Mouse (Mus musculus) CD4-positive, CD25-positive, alpha-beta regulatory T cell, adult 4 months (primary cell): ENCODE measurements around the gene Tmprss13. TPM values are rescaled to one million over a fixed set of nuclear protein-coding genes. Genes with fewer than 3 reads are reported as not detected.

Source experiments
- ATAC-seq: one replicate; pipeline ENCODE4 v1.8.0; 2017
- polyA plus RNA-seq, 2 experiments: library from polyadenylated mRNA; unstranded; fragments of 100-300 nt; shearing (Covaris generic); gene quantifications; one replicate each; pipeline ENCODE4 v1.2.1; 2017

Gene Tmprss13
- polyA plus RNA-seq = 1 to 10 TPM; 5.2 to 7.1 TPM

DNA sequence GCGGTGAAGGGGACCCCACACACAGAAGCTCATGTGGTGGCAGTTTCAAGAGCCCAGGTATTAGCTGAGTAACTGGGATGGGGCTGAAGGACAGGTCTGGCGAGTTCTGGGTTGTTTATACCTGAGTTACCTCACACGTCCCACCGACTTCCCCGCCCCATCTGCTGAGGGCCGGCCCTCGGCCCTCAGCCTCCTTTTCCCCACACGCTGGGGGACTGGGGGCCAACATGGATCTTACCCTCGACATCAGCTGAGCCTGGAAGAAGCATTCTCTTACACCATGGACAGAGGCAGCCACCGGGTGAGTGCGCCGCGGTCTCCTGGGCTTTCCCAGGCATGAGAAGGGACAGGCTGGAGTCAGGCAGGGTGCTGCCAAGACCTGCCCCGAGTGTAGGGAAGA lies at the start of gene Tmprss13:
Gene Tmprss13 (plus strand): TSS at position 246 of the 400 bp plus-strand sequence.
- no peak for ATAC-seq

DNA sequence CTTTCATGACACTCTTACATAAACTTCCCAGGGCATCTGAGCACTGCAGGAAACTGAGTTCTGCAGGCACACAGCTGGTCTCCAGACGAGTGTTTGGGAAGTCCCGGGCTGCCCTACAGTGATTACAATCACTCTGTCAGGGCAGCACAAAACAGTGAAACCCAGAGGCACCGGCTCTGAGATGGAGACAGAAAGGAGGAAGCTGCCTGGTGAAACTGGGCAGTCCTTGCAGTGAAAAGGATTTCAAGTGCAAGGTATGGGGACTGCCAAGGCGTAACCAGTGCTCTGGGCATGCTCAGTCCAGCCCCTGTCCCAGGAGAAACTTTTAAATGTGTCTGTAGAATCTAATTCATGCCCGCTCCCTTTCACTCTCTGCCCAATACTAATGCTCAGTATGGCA lies 46.7 kb upstream of the Tmprss13 start:
- ATAC-seq = no peak

DNA sequence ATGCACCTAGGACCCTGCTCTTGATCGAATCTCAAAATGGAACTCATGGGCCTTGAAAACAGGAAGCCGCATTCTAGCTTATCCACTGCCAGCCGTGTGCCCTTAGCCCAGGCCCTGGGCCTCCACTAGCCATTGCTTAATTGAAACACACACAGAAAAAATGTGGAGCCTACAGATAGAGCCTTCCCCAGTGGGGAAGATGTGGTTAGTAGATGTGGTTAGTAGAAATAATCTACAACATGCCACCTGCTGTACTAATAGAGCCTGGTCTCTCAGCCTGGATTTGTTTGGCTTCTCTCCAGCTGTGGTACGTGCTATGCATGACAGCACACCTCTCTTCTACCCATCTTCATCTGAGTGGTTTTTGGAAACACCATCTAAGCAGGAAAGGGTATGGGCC lies 44.7 kb upstream of the Tmprss13 start:
- ATAC-seq = peak; percentile 37

DNA sequence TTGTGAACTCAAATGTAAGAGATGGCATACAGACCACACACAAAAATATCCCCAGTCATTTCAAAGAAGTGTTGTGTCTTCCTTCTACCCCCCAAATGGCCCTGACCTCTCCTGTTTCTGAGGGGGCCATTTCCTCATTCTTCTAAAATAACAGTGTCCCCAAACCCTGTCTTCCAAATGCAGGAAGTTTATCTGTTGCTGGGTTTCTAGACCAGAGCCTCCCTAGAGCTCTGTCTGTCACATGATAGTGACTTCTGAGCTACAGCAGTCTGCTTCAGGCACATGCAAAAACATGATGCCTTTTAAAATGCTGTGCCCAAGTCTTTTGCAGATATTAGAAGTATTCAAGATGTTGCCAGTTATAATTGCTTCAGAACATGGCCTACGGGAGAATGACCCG lies 44.3 kb upstream of the Tmprss13 start:
- ATAC-seq = no peak

DNA sequence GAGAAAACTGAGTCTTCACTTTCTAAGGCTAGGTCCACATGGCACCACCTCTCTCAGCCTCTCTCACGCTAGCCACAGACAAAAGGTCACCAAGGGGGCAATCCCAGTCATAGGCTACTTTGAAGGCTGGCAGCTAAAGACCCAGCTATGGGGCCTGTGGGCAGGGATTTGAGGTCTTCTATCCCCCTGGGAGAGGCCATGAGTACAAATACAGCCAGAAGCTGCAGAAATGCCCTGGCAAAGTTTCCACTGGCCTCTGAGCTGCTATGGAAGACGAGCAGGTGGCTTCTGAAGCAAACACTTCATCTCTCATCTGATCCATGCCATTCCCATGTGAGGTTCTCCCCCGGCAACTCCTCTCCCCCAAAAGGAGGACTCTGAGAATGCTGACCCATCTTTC lies 38.8 kb upstream of the Tmprss13 start:
- ATAC-seq = no peak

DNA sequence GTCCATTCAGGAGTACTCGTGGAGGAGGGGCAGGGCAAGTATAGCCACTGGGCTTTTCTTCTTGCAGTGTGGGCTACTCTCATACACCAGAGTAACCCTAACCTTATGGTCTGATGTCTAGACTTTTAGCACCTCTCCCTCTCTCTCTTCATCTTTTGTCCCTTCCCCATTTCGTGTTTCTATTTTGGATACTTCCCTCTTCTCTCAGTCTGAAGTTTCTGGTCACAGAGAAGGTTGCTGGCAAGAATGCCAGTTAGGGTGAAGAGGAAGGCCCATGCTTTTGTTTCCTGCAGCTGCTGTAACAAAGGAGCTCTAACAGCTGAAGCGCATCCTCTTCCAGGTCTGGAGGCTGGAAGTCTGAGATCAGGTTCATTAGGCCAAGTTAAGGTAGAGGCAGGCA lies 38.0 kb upstream of the Tmprss13 start:
- no peak for ATAC-seq

DNA sequence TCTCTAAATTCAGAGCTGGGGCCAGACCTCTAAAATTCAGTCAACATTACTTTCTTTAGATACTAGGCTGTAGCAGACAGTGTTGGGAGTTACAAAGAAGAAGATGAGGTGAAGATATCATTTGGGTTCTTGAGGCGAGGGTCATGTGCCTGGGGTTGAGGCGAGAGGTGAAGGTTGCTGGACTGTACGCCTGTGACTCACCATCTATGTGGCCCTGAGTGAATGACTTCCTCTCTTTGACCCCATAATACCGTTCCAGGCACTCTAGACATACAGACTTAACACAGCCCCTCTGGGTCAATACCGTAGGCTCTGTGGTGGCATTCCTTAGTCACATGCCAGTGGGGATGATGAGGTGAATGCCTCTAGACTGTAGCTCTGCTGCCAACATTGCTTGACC lies 36.4 kb upstream of the Tmprss13 start:
- no peak for ATAC-seq

DNA sequence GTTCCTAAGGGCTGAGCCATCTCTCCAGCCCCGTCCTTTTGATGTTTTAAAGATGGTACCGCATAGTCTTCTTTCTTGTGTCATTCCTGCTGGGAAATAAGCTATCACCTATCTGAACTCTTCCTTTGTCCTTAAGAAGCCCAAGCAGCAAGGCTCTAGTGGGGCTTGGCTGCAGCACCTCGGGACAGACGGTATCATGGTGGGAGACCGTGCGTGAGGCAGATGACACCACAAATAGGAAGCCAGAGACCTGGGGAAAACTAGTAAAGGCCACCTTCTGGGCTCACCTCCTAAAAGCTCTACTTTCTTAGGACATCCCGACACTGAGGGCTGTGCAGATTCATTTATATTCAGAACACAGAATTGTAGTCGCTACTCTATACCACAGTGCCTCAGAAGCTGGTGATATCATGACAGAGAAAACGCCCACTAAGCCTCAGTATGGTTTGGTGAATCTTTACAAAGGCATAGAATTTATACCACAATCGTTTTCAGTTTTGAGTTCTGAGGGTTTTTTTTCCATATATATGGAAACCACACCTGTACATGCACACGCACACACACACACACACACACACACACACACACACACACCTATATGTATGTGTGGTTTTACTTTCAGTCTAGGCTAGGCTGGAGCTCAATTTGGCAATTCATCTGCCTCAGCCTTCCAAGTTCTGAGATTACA lies 27.3 kb upstream of the Tmprss13 start:
- ATAC-seq = peak; percentile 66

DNA sequence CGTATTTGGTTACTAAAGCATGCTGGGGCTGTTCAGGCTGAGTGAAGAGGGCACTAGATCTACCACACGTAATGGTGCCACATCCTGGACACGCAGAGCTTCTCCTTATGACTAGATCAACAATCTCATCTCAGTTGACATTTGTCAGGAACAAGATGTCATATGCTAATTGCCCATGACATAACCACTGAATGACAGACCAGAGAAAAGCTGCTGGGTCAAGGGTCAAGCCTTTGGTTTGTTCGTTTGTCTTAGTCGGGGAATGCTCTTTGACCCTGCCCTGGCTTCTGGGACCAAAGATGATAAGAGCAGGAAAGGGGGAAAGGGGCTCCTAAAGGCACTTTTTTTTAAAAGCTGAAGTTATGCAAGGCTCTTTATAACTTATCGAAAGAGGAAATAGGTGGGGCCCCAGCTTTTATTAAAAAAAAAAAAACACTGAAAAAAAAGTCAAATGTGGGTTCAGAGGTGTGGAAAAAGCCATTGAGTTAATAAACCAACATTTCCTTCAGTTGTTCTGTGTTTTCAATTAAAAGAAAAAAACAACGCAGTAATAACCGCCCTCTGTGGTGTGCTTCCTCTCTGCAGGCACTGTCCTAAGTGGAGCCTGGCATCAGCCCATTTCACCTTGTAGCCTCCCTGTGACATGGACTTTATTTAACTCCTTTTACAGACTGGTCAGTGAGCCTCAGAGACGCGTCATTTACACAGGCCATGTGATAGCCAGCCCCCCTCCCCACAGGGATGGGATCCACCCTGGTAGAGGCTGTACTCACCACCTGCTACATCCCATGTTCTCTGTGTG lies 24.5 kb upstream of the Tmprss13 start:
- ATAC-seq = peak; percentile 79

DNA sequence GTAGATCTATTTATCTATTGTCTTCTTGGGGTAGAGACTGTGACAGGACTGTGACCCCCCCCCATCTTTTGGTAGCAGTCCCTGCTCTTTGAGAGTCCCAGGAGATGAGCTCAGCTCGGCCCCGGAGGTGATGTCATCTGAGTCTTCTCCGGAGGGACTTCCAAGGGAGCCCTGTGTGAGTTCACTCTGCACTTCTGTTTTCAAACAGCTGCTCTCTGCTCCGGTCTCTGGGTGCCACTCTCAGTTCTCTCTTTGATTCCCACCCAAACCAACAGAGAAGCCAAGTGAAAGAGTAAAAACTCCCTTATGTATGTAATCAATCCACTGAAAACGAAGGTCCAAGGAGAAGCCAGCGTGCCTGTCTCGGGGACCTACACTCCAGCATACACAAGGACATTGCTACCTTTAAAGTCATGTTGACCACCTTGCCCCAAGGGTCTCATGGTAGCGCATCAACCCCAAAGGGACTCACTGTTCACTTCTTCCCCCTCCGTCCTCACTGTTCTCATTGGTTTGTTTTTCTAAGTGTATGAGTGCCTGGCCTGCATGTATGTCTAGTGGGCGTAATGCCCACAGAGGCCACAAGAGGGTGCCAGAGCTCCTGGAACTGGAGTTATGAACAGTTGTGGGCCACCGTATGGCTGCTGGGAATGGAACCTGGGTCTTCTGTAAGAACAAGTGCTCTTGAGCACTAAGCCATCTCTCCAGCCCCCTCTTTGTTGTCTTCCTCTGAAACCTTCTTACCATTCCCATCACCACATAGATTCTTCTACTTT lies 19.5 kb upstream of the Tmprss13 start:
- ATAC-seq = no peak

DNA sequence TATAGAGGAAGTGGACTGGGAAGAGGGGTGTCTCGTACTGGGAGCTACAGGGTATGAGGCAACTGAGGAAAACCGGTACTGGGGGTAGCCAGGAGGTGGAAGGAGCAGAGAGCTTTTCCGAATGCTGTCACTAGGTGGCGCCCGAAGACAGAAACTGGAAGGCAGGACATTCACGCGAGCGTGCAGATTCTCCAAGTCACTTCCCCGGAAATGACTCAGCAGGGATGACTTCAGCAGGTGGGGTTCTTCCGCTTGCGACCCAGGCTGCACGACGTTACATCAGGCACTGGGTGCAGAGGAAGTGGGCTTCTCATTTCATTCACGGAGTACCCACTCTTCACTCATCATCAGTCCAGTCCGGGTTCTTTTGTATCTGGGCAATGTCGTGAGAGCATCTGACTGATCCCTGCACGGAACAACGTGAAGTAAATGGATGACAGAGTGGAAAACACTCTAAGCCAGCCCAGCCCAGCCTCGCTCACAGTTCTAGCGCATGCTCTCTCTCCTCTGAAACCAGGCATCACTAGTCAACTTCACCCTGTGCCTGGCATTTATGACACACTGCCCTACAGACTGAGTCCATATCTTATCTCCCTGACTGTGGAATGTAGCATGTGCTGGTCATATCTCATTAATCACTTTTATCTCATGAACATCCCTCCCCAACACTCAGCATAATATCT lies 18.3 kb upstream of the Tmprss13 start:
- ATAC-seq = peak; percentile 91

DNA sequence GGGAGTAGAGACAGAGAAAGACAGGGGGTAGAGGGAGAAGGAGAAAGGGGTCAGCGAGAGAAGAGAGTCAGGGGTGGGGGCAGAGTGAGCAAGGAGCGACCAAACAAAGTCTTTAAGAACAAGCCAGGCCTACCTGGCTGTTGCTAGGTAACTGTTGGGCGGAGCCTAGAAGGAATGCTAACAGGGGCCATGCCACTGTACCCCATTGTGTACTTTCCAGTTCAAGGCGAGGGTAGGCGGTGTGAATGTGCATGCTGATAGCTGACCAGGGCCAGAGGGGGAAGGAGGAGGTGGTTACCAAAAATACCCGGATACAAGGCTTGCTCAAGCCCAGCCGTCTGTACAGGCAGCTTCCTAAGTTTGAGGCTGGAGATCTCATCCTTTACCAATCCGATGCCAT lies 17.1 kb upstream of the Tmprss13 start:
- ATAC-seq = no peak

DNA sequence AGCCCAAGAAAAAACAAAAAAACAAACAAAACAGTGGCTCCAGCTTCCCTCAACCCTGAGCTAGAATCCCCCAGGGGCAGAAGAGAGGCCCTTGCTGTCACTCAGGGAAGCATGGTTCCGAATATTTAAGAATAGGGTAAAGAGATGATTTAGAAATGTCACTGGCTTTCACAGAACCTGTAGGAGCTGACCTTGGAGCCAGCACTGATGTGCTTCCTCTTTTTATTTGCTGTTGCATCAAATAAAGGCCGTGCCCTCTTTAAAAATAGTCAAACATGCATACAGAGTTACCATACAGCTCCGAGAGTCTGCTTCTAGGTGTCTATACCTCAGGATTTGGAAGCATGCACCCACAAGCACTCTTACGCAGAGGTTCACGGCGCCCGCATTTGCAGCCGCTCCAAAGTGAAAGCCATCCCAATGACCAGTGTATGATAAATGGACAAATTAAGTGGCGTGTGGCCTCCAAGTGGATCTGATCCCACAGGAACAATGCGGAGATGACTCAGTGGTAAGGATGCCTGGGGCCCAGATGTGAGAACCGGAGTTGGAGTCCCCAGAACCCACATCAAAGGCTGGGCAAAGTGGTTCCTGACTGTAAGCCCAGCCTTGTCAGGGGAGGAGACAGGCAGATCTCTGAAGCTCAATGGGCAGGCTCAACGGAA lies 12.0 kb upstream of the Tmprss13 start:
- no peak for ATAC-seq

DNA sequence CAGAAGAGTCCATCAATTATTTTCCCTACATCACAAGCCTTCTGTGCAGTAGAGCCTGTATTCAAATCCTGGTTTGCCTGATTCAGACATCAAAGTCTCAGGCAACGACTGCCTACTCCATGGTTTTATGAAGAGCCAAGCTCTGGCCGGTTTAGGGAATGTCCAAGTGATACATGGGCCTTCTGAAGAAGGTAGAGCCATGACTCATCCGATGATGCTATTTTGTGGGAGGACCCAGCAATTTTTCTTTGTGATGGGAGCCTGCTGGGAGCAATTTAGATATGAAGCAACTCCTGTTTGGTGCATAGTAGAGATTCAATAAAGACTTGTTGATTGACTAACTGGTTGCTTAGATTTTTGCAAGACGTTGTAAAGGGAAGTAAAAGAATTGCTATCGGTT lies 10.4 kb upstream of the Tmprss13 start:
- ATAC-seq = no peak

DNA sequence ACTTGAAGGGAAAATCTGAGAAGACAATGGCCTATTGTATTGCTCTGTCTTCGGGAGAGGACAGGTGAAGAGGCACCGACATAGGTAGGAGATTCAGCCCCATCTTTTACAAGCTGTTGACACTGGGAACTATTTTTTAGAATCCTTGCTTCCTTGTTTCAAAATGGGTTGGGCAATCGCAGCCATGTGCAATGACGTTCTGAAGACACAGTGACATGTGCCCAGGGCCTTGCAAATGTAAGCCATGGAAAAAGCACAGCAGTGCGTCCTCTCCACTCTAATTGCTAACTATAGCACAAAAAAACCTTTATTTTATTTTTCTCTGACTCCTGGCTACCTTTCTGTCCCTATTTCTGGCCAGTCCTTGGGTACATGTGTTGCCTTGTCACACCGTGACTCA lies 7.0 kb upstream of the Tmprss13 start:
- no peak for ATAC-seq

DNA sequence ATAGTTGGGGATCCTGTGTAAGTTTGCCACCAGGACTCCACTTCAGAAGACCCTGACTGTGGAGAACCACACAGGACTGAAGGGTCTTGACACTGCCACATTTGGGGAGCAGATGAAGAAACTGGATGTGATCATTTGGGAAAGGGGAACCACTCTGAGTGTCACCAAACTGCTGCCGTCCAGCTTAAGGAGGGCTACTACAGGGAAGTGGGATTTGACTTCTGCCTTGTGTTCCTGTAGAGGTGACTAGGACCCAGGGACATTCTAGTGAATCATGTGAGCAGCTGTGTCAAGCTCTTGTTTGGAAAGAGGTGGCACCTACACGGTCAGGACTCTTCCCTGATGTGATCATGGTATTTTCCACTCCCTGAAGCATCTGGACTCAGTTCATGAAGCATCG lies 5.0 kb upstream of the Tmprss13 start:
- ATAC-seq = no peak

DNA sequence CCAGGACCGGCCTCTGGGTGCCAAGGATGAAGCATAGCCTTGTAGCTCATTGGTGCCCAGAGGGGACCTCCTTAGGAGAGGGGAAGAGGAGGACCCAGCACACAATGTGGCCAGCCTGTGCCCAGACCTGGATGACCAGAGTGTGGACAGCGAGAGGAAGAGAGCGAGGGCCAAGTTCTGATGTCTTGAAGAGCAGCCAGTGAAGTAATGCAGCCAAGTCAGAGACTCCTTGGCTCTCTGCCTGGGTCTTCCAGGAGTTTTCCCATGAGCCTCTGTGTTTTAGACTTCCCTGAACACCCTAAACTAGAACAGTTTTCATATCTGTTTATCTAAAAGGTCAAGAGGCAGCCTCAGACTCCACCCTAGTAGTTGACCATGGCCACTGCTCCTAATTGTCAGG lies 1.3 kb upstream of the Tmprss13 start:
- ATAC-seq = no peak

DNA sequence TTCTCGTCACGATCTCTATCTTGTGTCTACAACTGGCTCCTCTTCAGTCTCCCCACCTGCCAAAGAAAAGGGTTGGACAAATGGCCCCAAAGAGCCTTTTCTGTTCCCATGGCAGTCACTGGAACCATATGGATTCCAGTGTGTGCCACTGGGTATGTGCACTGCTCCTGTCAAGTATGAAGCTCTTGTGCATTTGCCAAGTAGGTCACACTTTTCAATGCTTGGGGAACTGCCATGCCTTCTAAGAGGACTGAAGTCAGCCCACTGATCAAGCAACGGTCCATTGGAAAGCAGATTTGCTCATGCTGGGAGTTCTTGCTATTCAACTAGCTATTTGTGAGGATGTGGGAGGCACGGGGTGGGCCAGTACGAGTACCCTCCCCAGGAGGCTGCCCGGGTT lies 2.6 kb downstream of the Tmprss13 start:
- no peak for ATAC-seq

DNA sequence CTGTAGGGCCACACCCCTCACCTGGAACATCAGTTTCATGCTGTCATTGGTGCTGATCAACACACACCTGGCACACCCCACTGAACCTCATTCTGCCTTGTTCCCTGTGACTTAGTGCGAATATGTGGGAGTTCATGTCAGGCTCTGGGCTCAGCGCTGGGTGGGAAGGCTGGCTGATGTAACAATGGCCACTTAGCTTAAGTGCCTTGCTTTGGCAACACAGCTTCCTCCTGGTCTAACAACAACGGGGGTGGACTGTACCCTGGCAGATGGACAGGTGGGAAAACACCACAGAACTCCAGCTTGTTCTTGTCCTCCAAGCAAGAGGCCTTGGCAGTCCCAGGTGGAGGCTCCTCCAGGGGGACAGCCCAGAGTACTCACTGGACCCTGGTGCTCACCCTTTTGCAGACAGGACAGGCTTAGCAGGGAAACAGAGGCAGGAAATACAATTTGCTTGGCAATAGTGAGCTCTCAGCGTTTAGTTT lies 3.1 kb downstream of the Tmprss13 start:
- ATAC-seq = no peak

DNA sequence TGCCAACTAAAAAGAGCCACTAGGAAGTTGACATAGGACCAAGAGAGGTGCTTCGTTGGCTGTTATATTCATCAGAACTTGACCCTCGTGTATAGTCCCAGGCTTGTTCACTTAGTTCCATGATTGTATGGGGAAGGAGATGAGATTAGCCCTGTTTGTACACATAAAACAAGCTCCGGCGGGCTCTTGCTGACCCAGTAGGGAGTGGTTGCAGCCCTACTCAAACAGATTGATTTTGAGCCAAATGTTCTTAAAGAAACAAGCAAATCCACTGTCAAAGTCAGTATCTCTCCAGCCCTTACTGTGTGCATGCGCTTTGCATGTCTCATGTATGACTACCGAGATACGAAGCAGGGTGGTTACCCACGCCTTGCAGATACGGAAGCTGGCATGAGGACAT lies 7.5 kb downstream of the Tmprss13 start:
- ATAC-seq = no peak

DNA sequence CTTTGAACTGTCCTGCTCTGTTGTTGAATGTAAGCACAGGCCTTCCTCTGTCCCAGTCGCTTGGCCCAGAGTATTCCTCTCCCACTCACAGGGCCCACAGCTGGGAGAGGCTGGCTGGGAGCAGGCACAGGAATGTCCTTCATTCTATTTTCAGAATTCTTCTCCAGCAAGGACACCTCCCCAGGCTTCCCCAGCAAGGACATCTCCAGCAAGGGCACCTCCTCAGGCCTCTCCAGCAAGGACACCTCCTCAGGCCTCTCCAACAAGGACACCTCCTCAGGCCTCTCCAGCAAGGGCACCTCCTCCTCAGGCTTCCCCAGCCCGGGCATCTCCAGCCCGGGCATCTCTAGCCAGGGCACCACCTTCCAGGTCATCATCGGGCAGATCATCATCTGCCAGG lies 9.4 kb downstream of the Tmprss13 start:
- ATAC-seq = no peak

DNA sequence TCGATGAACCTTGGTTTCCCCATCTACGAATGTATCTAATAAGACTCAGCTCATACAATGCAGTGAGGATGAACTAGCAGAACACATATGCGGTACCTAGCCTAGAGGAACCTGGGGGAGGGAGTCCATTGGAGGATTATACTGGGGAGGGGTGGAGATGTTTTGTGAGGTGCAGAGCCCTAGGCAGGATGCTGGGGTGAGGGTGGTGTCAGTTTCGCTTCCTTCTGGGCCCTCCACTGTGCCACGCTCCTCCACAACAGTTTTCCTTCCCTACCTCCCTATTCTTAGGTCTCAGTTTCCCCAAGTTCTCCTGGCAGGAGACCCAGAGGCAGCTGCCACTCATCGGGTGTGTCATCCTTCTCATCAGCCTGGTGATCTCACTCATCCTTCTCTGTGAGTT lies 10.7 kb downstream of the Tmprss13 start:
- ATAC-seq = peak; percentile 61
